Mouse (Mus musculus): Measurements from ENCODE around the gene Il1rl2. TPM values are rescaled to one million over a fixed set of nuclear protein-coding genes. Genes with fewer than 3 reads are reported as not detected.

Gene Il1rl2
- polyA plus RNA-seq, 1 experiment from 2014 or later = 2.6 TPM

DNA sequence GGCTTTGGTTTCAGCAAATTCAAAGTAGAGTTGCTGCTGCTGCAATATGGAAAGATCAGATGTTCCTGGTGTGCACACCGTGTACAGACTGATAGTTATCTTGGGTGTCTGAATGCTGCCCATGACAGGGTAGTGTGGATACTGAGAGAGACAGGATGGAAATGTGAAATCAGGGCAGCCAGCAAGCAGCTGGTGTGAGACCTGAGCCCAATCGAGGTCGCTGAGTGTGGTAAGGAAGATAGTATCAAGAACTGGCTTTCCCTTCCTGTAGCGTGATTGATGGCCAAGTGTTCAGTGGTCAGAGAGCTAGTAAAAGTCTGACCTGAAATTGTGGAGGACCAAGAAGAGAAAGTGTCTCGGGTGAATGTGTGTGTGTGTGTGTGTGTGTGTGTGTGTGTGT, 40.4 kb upstream of the Il1rl2 start:
- 55% methylated on average over 5 of the region's 5 CpGs for WGBS
- no peaks in the 10 kb centered on the region for H3K36me3 ChIP-seq (ENCODE audit: control insufficient read depth, insufficient read depth, low read length)
- no peak overlapping the region for H3K9ac ChIP-seq (ENCODE audit: low read length)
- no peak overlapping the region for H3K4me2 ChIP-seq (ENCODE audit: low read length)
- no peak overlapping the region for H3K27ac ChIP-seq (replicated peaks in 1 of 2; ENCODE audit: control insufficient read depth in 1 of 2, insufficient read depth in 1 of 2, low read depth in 2 of 2, low read length in 2 of 2)
- ATAC-seq (ENCODE audit: insufficient number of reproducible peaks, insufficient read depth, low FRiP score, low read depth) = no peak
- no peaks in the 10 kb centered on the region for H3K9me3 ChIP-seq (ENCODE audit: control insufficient read depth, low read length)
- no peaks in the 10 kb centered on the region for H3K27me3 ChIP-seq (ENCODE audit: control insufficient read depth, insufficient read depth, low read length)
- no peak overlapping the region for H3K4me3 ChIP-seq (ENCODE audit: control insufficient read depth in 1 of 2, insufficient read depth in 1 of 2, low read depth in 1 of 2, low read length in 2 of 2)
- H3K4me1 ChIP-seq (ENCODE audit: control insufficient read depth in 2 of 2, insufficient read depth in 2 of 2, low read length in 2 of 2) = peaks cover 0 to 3% of the 10 kb centered on the region in 2 experiments; a peak in 1 of 4 replicates

- H3K4me1 ChIP-seq (ENCODE audit: control insufficient read depth in 2 of 2, insufficient read depth in 2 of 2, low read length in 2 of 2) = no peaks in the 10 kb centered on the region
- no peak for ATAC-seq (ENCODE audit: insufficient number of reproducible peaks, insufficient read depth, low FRiP score, low read depth)
Observed at GRCm38 (mm10) chr1:40290489-40291255, 33.7 kb upstream of the Il1rl2 start.

GRCm38 (mm10) chr1:40292231-40292630, 32.2 kb upstream of the Il1rl2 start:
- ATAC-seq (ENCODE audit: insufficient number of reproducible peaks, insufficient read depth, low FRiP score, low read depth) = no peak
- no peaks in the 10 kb centered on the region for H3K4me1 ChIP-seq (ENCODE audit: control insufficient read depth in 2 of 2, insufficient read depth in 2 of 2, low read length in 2 of 2)
- WGBS = 90% methylated on average over 2 of the region's 2 CpGs

More at GRCm38 (mm10) chr1:40290489-40291255, 33.7 kb upstream of the Il1rl2 start:
- H3K27me3 ChIP-seq (ENCODE audit: control insufficient read depth, insufficient read depth, low read length) = no peaks in the 10 kb centered on the region
- no peak overlapping the region for H3K27ac ChIP-seq (replicated peaks in 1 of 2; ENCODE audit: control insufficient read depth in 1 of 2, insufficient read depth in 1 of 2, low read depth in 2 of 2, low read length in 2 of 2)
- H3K4me3 ChIP-seq (ENCODE audit: control insufficient read depth in 1 of 2, insufficient read depth in 1 of 2, low read depth in 1 of 2, low read length in 2 of 2) = no peak overlapping the region
- no peaks in the 10 kb centered on the region for H3K9me3 ChIP-seq (ENCODE audit: control insufficient read depth, low read length)
- WGBS = 79% methylated on average over 12 of the region's 12 CpGs
- no peak overlapping the region for H3K4me2 ChIP-seq (ENCODE audit: low read length)
- H3K36me3 ChIP-seq (ENCODE audit: control insufficient read depth, insufficient read depth, low read length) = no peaks in the 10 kb centered on the region
- H3K9ac ChIP-seq (ENCODE audit: low read length) = no peak overlapping the region

DNA sequence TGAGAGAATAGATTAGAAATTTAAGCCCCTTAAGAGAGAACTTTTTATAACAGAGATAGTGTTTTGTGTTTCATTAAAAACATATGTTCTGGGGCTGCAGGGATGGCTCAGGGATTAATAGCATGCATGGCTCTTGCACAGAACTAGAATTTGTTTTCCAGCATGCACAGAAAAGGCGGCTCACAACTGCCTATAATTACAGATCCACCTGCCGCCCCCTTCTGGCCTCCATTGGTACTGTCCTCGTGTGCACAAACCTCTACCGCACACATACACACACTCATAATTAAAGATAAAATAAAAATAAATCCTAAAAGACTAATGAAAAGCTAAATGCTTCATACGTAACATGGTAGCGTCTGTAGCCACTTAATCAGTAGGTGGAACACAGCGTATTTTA, 30.5 kb upstream of the Il1rl2 start:
- no peak overlapping the region for H3K27ac ChIP-seq (replicated peaks in 1 of 2; ENCODE audit: control insufficient read depth in 1 of 2, insufficient read depth in 1 of 2, low read depth in 2 of 2, low read length in 2 of 2)
- no peaks in the 10 kb centered on the region for H3K4me1 ChIP-seq (ENCODE audit: control insufficient read depth in 2 of 2, insufficient read depth in 2 of 2, low read length in 2 of 2)
- H3K36me3 ChIP-seq (ENCODE audit: control insufficient read depth, insufficient read depth, low read length) = peaks cover 3% of the 10 kb centered on the region; the same call in 1 of the 2 replicates
- H3K9ac ChIP-seq (ENCODE audit: low read length) = no peak overlapping the region
- WGBS = 88% methylated on average over 7 of the region's 7 CpGs
- no peak for ATAC-seq (ENCODE audit: insufficient number of reproducible peaks, insufficient read depth, low FRiP score, low read depth)
- H3K9me3 ChIP-seq (ENCODE audit: control insufficient read depth, low read length) = no peaks in the 10 kb centered on the region
- no peaks in the 10 kb centered on the region for H3K27me3 ChIP-seq (ENCODE audit: control insufficient read depth, insufficient read depth, low read length)
- H3K4me2 ChIP-seq (ENCODE audit: low read length) = no peak overlapping the region
- H3K4me3 ChIP-seq (ENCODE audit: control insufficient read depth in 1 of 2, insufficient read depth in 1 of 2, low read depth in 1 of 2, low read length in 2 of 2) = no peak overlapping the region

More at GRCm38 (mm10) chr1:40292231-40292630, 32.2 kb upstream of the Il1rl2 start:
- H3K9ac ChIP-seq (ENCODE audit: low read length) = no peak overlapping the region
- no peak overlapping the region for H3K4me2 ChIP-seq (ENCODE audit: low read length)
- H3K9me3 ChIP-seq (ENCODE audit: control insufficient read depth, low read length) = no peaks in the 10 kb centered on the region
- no peaks in the 10 kb centered on the region for H3K36me3 ChIP-seq (ENCODE audit: control insufficient read depth, insufficient read depth, low read length)
- no peak overlapping the region for H3K4me3 ChIP-seq (ENCODE audit: control insufficient read depth in 1 of 2, insufficient read depth in 1 of 2, low read depth in 1 of 2, low read length in 2 of 2)
- H3K27ac ChIP-seq (replicated peaks in 1 of 2; ENCODE audit: control insufficient read depth in 1 of 2, insufficient read depth in 1 of 2, low read depth in 2 of 2, low read length in 2 of 2) = no peak overlapping the region
- H3K27me3 ChIP-seq (ENCODE audit: control insufficient read depth, insufficient read depth, low read length) = no peaks in the 10 kb centered on the region

GRCm38 (mm10) chr1:40294824-40295223, 29.6 kb upstream of the Il1rl2 start:
- Histone ChIP-seq H3K9ac (ENCODE audit: low read length) (no peak overlapping the region), H3K9me3 (ENCODE audit: control insufficient read depth, low read length) (no peaks in the 10 kb centered on the region), H3K4me2 (ENCODE audit: low read length) (no peak overlapping the region), H3K27ac (replicated peaks in 1 of 2; ENCODE audit: control insufficient read depth in 1 of 2, insufficient read depth in 1 of 2, low read depth in 2 of 2, low read length in 2 of 2) (no peak overlapping the region), H3K27me3 (ENCODE audit: control insufficient read depth, insufficient read depth, low read length) (no peaks in the 10 kb centered on the region), H3K36me3 (ENCODE audit: control insufficient read depth, insufficient read depth, low read length) (peaks cover 5% of the 10 kb centered on the region; the same call in 1 of the 2 replicates), H3K4me1 (ENCODE audit: control insufficient read depth in 2 of 2, insufficient read depth in 2 of 2, low read length in 2 of 2) (no peaks in the 10 kb centered on the region), H3K4me3 (ENCODE audit: control insufficient read depth in 1 of 2, insufficient read depth in 1 of 2, low read depth in 1 of 2, low read length in 2 of 2) (no peak overlapping the region)
- ATAC-seq (ENCODE audit: insufficient number of reproducible peaks, insufficient read depth, low FRiP score, low read depth) = no peak
- 76% methylated on average over 9 of the region's 9 CpGs for WGBS

GRCm38 (mm10) chr1:40298053-40298452, 26.4 kb upstream of the Il1rl2 start:
- no peaks in the 10 kb centered on the region for H3K9me3 ChIP-seq (ENCODE audit: control insufficient read depth, low read length)
- 85% methylated on average over 2 of the region's 2 CpGs for WGBS
- no peak overlapping the region for H3K4me2 ChIP-seq (ENCODE audit: low read length)
- no peak for ATAC-seq (ENCODE audit: insufficient number of reproducible peaks, insufficient read depth, low FRiP score, low read depth)
- no peaks in the 10 kb centered on the region for H3K27me3 ChIP-seq (ENCODE audit: control insufficient read depth, insufficient read depth, low read length)
- no peak overlapping the region for H3K4me3 ChIP-seq (ENCODE audit: control insufficient read depth in 1 of 2, insufficient read depth in 1 of 2, low read depth in 1 of 2, low read length in 2 of 2)
- no peak overlapping the region for H3K27ac ChIP-seq (replicated peaks in 1 of 2; ENCODE audit: control insufficient read depth in 1 of 2, insufficient read depth in 1 of 2, low read depth in 2 of 2, low read length in 2 of 2)
- H3K4me1 ChIP-seq (ENCODE audit: control insufficient read depth in 2 of 2, insufficient read depth in 2 of 2, low read length in 2 of 2) = no peaks in the 10 kb centered on the region
- H3K9ac ChIP-seq (ENCODE audit: low read length) = no peak overlapping the region
- H3K36me3 ChIP-seq (ENCODE audit: control insufficient read depth, insufficient read depth, low read length) = peaks cover 8% of the 10 kb centered on the region; the same call in 1 of the 2 replicates

GRCm38 (mm10) chr1:40303179-40303866, 21.1 kb upstream of the Il1rl2 start:
- Histone ChIP-seq H3K9me3 (ENCODE audit: control insufficient read depth, low read length) (no peaks in the 10 kb centered on the region), H3K4me2 (ENCODE audit: low read length) (no peak overlapping the region), H3K36me3 (ENCODE audit: control insufficient read depth, insufficient read depth, low read length) (peaks cover 8% of the 10 kb centered on the region; the same call in 1 of the 2 replicates), H3K27ac (replicated peaks in 1 of 2; ENCODE audit: control insufficient read depth in 1 of 2, insufficient read depth in 1 of 2, low read depth in 2 of 2, low read length in 2 of 2) (no peak overlapping the region), H3K9ac (ENCODE audit: low read length) (no peak overlapping the region), H3K4me3 (ENCODE audit: control insufficient read depth in 1 of 2, insufficient read depth in 1 of 2, low read depth in 1 of 2, low read length in 2 of 2) (no peak overlapping the region), H3K4me1 (ENCODE audit: control insufficient read depth in 2 of 2, insufficient read depth in 2 of 2, low read length in 2 of 2) (no peaks in the 10 kb centered on the region), H3K27me3 (ENCODE audit: control insufficient read depth, insufficient read depth, low read length) (no peaks in the 10 kb centered on the region)
- no peak for ATAC-seq (ENCODE audit: insufficient number of reproducible peaks, insufficient read depth, low FRiP score, low read depth)
- WGBS = 54% methylated on average over 7 of the region's 7 CpGs
